ENCODE assay signal across 8 mouse cellular contexts in the genomic region with DNA sequence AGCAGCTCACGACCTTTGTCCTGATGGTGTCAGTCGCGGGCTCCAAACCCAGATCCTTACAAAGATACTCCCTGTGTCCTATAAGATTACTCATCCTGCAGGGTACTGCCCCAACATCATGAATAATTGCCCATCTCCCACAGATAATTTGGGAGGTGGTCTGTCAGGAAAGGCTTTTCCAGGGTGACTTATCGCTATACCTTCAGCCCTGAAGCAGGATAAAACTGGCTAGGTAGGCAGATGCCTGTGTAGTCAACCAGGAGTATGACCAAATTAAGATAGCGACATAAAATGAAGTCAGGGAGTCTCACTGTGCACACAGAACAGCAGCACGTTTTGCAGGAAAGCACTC. TPM values are rescaled to one million over a fixed set of nuclear protein-coding genes. Genes with fewer than 3 reads are reported as not detected.
DNase-seq lines count a peak whose midpoint lies in the region; ATAC-seq and TF ChIP-seq lines count a peak whose summit lies in the region.

No protein-coding gene starts in this region.

- WGBS in lung, embryonic 14.5 days = 17% methylated on average over 6 of the region's 6 CpGs
- 22% methylated on average over 6 of the region's 6 CpGs for WGBS in limb, embryonic 10.5 days
- WGBS in neural tube, embryonic 15.5 days = 12% methylated on average over 6 of the region's 6 CpGs

- DNase-seq in lung, embryonic 14.5 days = no peak
- no peak for DNase-seq in lung, postnatal 14 days
- DNase-seq in limb, embryonic 10.5 days (ENCODE audit: low spot score) = no peak
- DNase-seq in cerebellum, postnatal 14 days = no peak
- DNase-seq in cerebellum, adult 18-20 months = no peak
- no peak for DNase-seq in kidney, postnatal 4 days

- H3K4me2 ChIP-seq in lung, embryonic 14.5 days = peak overlapping the region; percentile 92
- peak overlapping the region; percentile 75 for H3K4me2 ChIP-seq in neural tube, embryonic 15.5 days

- H3K36me3 ChIP-seq in lung, embryonic 14.5 days (ENCODE audit: insufficient read depth) = peaks cover 24% of the 10 kb centered on the region
- peaks cover 29% of the 10 kb centered on the region for H3K36me3 ChIP-seq in limb, embryonic 10.5 days
- H3K36me3 ChIP-seq in neural tube, embryonic 15.5 days = peaks cover 25% of the 10 kb centered on the region

- no peaks in the 10 kb centered on the region for H3K27me3 ChIP-seq in lung, embryonic 14.5 days (ENCODE audit: insufficient read depth, low read length)
- peaks cover 5% of the 10 kb centered on the region for H3K27me3 ChIP-seq in limb, embryonic 10.5 days (ENCODE audit: low read depth, poor library complexity, severe bottlenecking)
- no peaks in the 10 kb centered on the region for H3K27me3 ChIP-seq in neural tube, embryonic 15.5 days (replicated peaks)

- H3K9ac ChIP-seq in lung, embryonic 14.5 days = peak overlapping the region; percentile 91
- peak overlapping the region; percentile 50 for H3K9ac ChIP-seq in neural tube, embryonic 15.5 days (replicated peaks)

- H3K4me3 ChIP-seq in lung, embryonic 14.5 days (ENCODE audit: low read depth, low read length) = peak overlapping the region; percentile 94
- H3K4me3 ChIP-seq in embryonic fibroblast, embryonic 13.5 days (ENCODE audit: insufficient read depth, low read length) = peak overlapping the region; percentile 1; the same call in 1 of the 2 replicates
- peak overlapping the region; percentile 83 for H3K4me3 ChIP-seq in limb, embryonic 10.5 days
- peak overlapping the region; percentile 63 for H3K4me3 ChIP-seq in neural tube, embryonic 15.5 days (replicated peaks)

- H3K9me3 ChIP-seq in lung, embryonic 14.5 days (ENCODE audit: low read depth, low read length) = no peaks in the 10 kb centered on the region
- no peaks in the 10 kb centered on the region for H3K9me3 ChIP-seq in limb, embryonic 10.5 days (replicated peaks)
- H3K9me3 ChIP-seq in neural tube, embryonic 15.5 days (replicated peaks) = no peaks in the 10 kb centered on the region

- ATAC-seq in lung, embryonic 14.5 days (ENCODE audit: insufficient read depth) = no peak
- peak; percentile 38; the same call in 1 of the 2 replicates for ATAC-seq in neural tube, embryonic 15.5 days (ENCODE audit: low FRiP score)

- H3K4me1 ChIP-seq in lung, embryonic 14.5 days (ENCODE audit: insufficient read depth) = peaks cover 4% of the 10 kb centered on the region; the same call in 1 of the 2 replicates
- peaks cover 5% of the 10 kb centered on the region for H3K4me1 ChIP-seq in embryonic fibroblast, embryonic 13.5 days (ENCODE audit: control insufficient read depth, insufficient read depth, low read length)
- peaks cover 20% of the 10 kb centered on the region for H3K4me1 ChIP-seq in limb, embryonic 10.5 days
- peaks cover 43% of the 10 kb centered on the region for H3K4me1 ChIP-seq in neural tube, embryonic 15.5 days

- no peak for TF ChIP-seq CTCF in lung, embryonic 14.5 days (IDR thresholded peaks at IDR 0.05; ENCODE audit: low read depth)
- TF ChIP-seq CTCF in embryonic fibroblast, embryonic 13.5 days (IDR thresholded peaks at IDR 0.05; ENCODE audit: borderline replicate concordance, insufficient read depth, low read length) = no peak

- no peak for TF ChIP-seq POLR2A in embryonic fibroblast, embryonic 13.5 days (IDR thresholded peaks at IDR 0.05; ENCODE audit: low read depth, low read length)

- peak overlapping the region; percentile 65; the same call in 1 of the 2 replicates for H3K27ac ChIP-seq in lung, embryonic 14.5 days (ENCODE audit: low read depth)
- no peak overlapping the region for H3K27ac ChIP-seq in embryonic fibroblast, embryonic 13.5 days (ENCODE audit: insufficient read depth, low read length)
- H3K27ac ChIP-seq in limb, embryonic 10.5 days = peak overlapping the region; percentile 94
- H3K27ac ChIP-seq in neural tube, embryonic 15.5 days (replicated peaks) = peak overlapping the region; percentile 92

RNA-seq across cellular contexts. Expression of a gene that starts 0.3 kb away (rescaled TPM):
- polyA plus RNA-seq in lung, embryonic 14.5 days (2014; fragmentation: Nextera tagmentation; extraction: Ambion mirVana) = 273 and 293 TPM in 2 replicates
- polyA plus RNA-seq in embryonic fibroblast, embryonic 13.5 days (2011; ENCODE audit: insufficient read length, low read depth, missing spikeins) = 91.5 and 99.2 TPM in 2 replicates
- polyA plus RNA-seq in limb, embryonic 10.5 days (2016; fragmentation: Nextera tagmentation; extraction: Ambion mirVana) = 222 and 238 TPM in 2 replicates
- 559 and 636 TPM in 2 replicates for polyA plus RNA-seq in neural tube, embryonic 15.5 days (2015; fragmentation: Nextera tagmentation; extraction: Ambion mirVana)

RNA-seq across cellular contexts. Expression of a gene that starts 9.7 kb away (rescaled TPM):
- polyA plus RNA-seq in lung, embryonic 14.5 days (2014; fragmentation: Nextera tagmentation; extraction: Ambion mirVana) = 9.0 and 9.5 TPM in 2 replicates
- not detected in 2 replicates for polyA plus RNA-seq in embryonic fibroblast, embryonic 13.5 days (2011; ENCODE audit: insufficient read length, low read depth, missing spikeins)
- polyA plus RNA-seq in limb, embryonic 10.5 days (2016; fragmentation: Nextera tagmentation; extraction: Ambion mirVana) = 3.2 and 4.5 TPM in 2 replicates
- polyA plus RNA-seq in neural tube, embryonic 15.5 days (2015; fragmentation: Nextera tagmentation; extraction: Ambion mirVana) = 184 and 262 TPM in 2 replicates

RNA-seq across cellular contexts. Expression of a gene that starts 15.4 kb away (rescaled TPM):
- polyA plus RNA-seq in lung, embryonic 14.5 days (2014; fragmentation: Nextera tagmentation; extraction: Ambion mirVana) = 18.1 and 18.5 TPM in 2 replicates
- polyA plus RNA-seq in embryonic fibroblast, embryonic 13.5 days (2011; ENCODE audit: insufficient read length, low read depth, missing spikeins) = 9.7 and 12.5 TPM in 2 replicates
- 8.4 and 11.3 TPM in 2 replicates for polyA plus RNA-seq in limb, embryonic 10.5 days (2016; fragmentation: Nextera tagmentation; extraction: Ambion mirVana)
- polyA plus RNA-seq in neural tube, embryonic 15.5 days (2015; fragmentation: Nextera tagmentation; extraction: Ambion mirVana) = 66.5 and 86.3 TPM in 2 replicates

RNA-seq across cellular contexts. Expression of a gene that starts 15.4 kb away (rescaled TPM):
- polyA plus RNA-seq in lung, embryonic 14.5 days (2014; fragmentation: Nextera tagmentation; extraction: Ambion mirVana) = 0.14 and 0.22 TPM in 2 replicates
- not detected in 2 replicates for polyA plus RNA-seq in embryonic fibroblast, embryonic 13.5 days (2011; ENCODE audit: insufficient read length, low read depth, missing spikeins)
- polyA plus RNA-seq in limb, embryonic 10.5 days (2016; fragmentation: Nextera tagmentation; extraction: Ambion mirVana) = 0.31 and 0.35 TPM in 2 replicates
- polyA plus RNA-seq in neural tube, embryonic 15.5 days (2015; fragmentation: Nextera tagmentation; extraction: Ambion mirVana) = 1.1 TPM in 2 replicates

RNA-seq across cellular contexts. Expression of a gene that starts 21.4 kb away (rescaled TPM):
- polyA plus RNA-seq in lung, embryonic 14.5 days (2014; fragmentation: Nextera tagmentation; extraction: Ambion mirVana) = not detected in 2 replicates
- not detected in 2 replicates for polyA plus RNA-seq in embryonic fibroblast, embryonic 13.5 days (2011; ENCODE audit: insufficient read length, low read depth, missing spikeins)
- 0.05 TPM in 1 of 2 replicates, not detected in the other for polyA plus RNA-seq in limb, embryonic 10.5 days (2016; fragmentation: Nextera tagmentation; extraction: Ambion mirVana)
- polyA plus RNA-seq in neural tube, embryonic 15.5 days (2015; fragmentation: Nextera tagmentation; extraction: Ambion mirVana) = 0.10 TPM in 1 of 2 replicates, not detected in the other

Comparison
In these comparisons a context has a peak if more than half of its experiments do, and no peak if none do; other contexts are left out.
1. H3K4me3 ChIP-seq: peak in every context shown above with its lines; median percentile 94 in lung, embryonic 14.5 days; 83 in limb, embryonic 10.5 days; 63 in neural tube, embryonic 15.5 days; 1 in embryonic fibroblast, embryonic 13.5 days.
2. RNA of a gene that starts 9.7 kb away (polyA plus RNA-seq): 184 to 262 TPM in neural tube, embryonic 15.5 days; 9.0 to 9.5 TPM in lung, embryonic 14.5 days, 3.2 to 4.5 TPM in limb, embryonic 10.5 days and not detected in embryonic fibroblast, embryonic 13.5 days; every median in the first group is over 10 times any median in the second.